Mouse (Mus musculus) liver, embryonic 11.5 days (tissue): ENCODE data around the gene Apbb2. TPM values are rescaled to one million over a fixed set of nuclear protein-coding genes. Genes with fewer than 3 reads are reported as not detected.

Experiments
- ATAC-seq: fragments of 200-750 bp; cut with Nextera tagmentation; replicated peaks from 2 replicates; pipeline ENCODE4 v1.8.0; 2017; ENCODE audit warnings: moderate number of reproducible peaks, mild to moderate bottlenecking, moderate TSS enrichment, moderate library complexity; ENCODE audit not compliant: low FRiP score
- DNase-seq: peaks from one replicate; pipeline ENCODE4 v3.0.0-alpha.2; 2017; ENCODE audit warnings: low spot score
- H3K27ac ChIP-seq: fragments of 300-500 bp; sonication (generic); 2 replicates; pipeline ENCODE4 v1.5.1; 2014; ENCODE audit warnings: mild to moderate bottlenecking, low read depth, low read length, control low read depth
- H3K27me3 ChIP-seq: fragments of 300-500 bp; sonication (generic); replicated peaks from 2 replicates; pipeline ENCODE4 v1.6.1; 2014; ENCODE audit warnings: low read length, mixed read lengths; ENCODE audit not compliant: control insufficient read depth, insufficient read depth
- H3K36me3 ChIP-seq: fragments of 300-500 bp; sonication (generic); 2 replicates; pipeline ENCODE4 v1.6.1; 2014; ENCODE audit warnings: mild to moderate bottlenecking, low read length, moderate library complexity, mixed read lengths; ENCODE audit not compliant: control insufficient read depth, insufficient read depth
- H3K4me1 ChIP-seq: fragments of 300-500 bp; sonication (generic); replicated peaks from 2 replicates; pipeline ENCODE4 v1.6.1; 2014; ENCODE audit warnings: low read length, mixed read lengths; ENCODE audit not compliant: control insufficient read depth, insufficient read depth
- H3K4me2 ChIP-seq: fragments of 300-500 bp; sonication (generic); 2 replicates; pipeline ENCODE4 v1.6.1; 2014; ENCODE audit warnings: mild to moderate bottlenecking, control low read depth, moderate library complexity
- H3K4me3 ChIP-seq: fragments of 300-500 bp; sonication (generic); 2 replicates; pipeline ENCODE4 v1.5.1; 2014; ENCODE audit warnings: low read depth, low read length, control low read depth
- H3K9ac ChIP-seq: fragments of 300-500 bp; sonication (generic); 2 replicates; pipeline ENCODE4 v1.6.1; 2014; ENCODE audit warnings: low read depth, low read length, control low read depth
- H3K9me3 ChIP-seq: fragments of 300-500 bp; sonication (generic); 2 replicates; pipeline ENCODE4 v1.6.1; 2016; ENCODE audit warnings: low read length, inconsistent platforms, mixed read lengths; ENCODE audit not compliant: control insufficient read depth
- WGBS: fragments of 180-500 bp; shearing (Covaris S2); extraction: QIAGEN DNeasy Blood & Tissue Kit; methylation state at CpG from one replicate; pipeline ENCODE4 v1.1.7; 2014; 5-methylcytosine and 5-hydroxymethylcytosine counted together
- polyA plus RNA-seq: library from polyadenylated mRNA; unstranded; fragments of >200 nt; fragmentation: Nextera tagmentation; extraction: Ambion mirVana; gene quantifications from 2 replicates; pipeline ENCODE4 v1.2.1, GENCODE M21; 2014

The Apbb2 gene
- polyA plus RNA-seq, 1 experiment from 2014 or later, result 14.2 TPM

DNA sequence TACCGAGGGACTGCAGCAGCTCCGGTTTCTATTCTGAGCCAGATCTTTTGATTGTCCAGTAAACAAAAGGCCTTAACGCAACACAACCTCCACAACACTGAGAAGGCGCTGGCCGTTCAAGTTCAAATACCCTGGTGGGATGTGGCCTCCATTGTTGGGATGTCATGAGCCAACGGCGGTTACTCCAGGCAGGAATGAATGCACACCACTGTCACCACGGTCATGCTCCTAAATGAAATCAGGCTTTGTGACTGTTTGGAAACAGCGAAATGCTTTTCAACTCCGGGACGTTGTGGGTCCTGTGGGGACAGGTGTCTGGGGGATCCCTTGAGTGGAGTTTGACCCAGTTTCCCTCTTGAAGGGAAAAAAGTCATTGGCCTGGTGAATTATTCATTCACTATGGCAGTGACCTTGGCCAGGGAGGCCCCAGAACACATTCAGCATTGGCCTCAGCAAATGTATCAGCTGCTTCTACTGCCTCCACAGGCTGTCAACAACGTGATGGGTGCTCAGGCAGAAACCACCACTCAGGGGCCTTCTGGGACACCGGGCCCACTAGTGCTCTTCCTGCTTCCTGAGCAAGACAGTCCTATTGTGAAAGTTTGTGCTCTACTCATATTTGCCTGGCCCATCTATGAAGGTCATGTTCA, 244.9 kb downstream of the Apbb2 start:
- Histone ChIP-seq H3K36me3 (no peaks in the 10 kb centered on the region), H3K4me3 (no peak overlapping the region), H3K9me3 (no peaks in the 10 kb centered on the region), H3K4me1 (no peaks in the 10 kb centered on the region), H3K4me2 (no peak overlapping the region), H3K27ac (no peak overlapping the region), H3K27me3 (no peaks in the 10 kb centered on the region), H3K9ac (no peak overlapping the region)
- DNase-seq (no peak), ATAC-seq (no peak)
- 84% methylated on average over 13 of the region's 13 CpGs for WGBS

DNA sequence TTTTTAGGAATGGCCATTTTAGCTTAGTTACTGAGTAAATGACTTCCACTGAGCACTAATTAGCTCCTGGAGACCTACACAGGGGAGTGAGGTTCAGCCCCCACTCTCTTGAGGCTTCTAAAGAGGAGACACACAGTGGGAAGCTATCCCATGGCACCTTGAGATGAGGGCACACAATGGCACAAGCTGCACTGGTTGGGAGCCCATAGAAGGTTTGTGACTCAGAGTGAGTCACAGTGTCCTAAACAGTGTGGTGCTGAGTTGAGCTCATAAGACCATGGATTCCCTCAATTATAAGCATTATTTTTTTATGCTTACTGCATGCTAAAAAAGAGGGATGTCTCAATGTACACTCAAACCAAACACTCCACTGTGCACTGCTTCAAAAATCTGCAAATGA, 247.5 kb downstream of the Apbb2 start:
- Histone ChIP-seq H3K36me3 (no peaks in the 10 kb centered on the region), H3K9ac (no peak overlapping the region), H3K27me3 (no peaks in the 10 kb centered on the region), H3K9me3 (no peaks in the 10 kb centered on the region), H3K4me1 (no peaks in the 10 kb centered on the region), H3K4me3 (no peak overlapping the region), H3K27ac (no peak overlapping the region), H3K4me2 (no peak overlapping the region)
- DNase-seq (no peak), ATAC-seq (no peak)

GRCm38 (mm10) chr5:66368966-66369365, 249.6 kb downstream of the Apbb2 start:
- no peaks in the 10 kb centered on the region for H3K9me3 ChIP-seq
- H3K27me3 ChIP-seq, result no peaks in the 10 kb centered on the region
- no peaks in the 10 kb centered on the region for H3K36me3 ChIP-seq
- 39% methylated on average over 7 of the region's 7 CpGs for WGBS
- no peak overlapping the region for H3K4me3 ChIP-seq
- no peak overlapping the region for H3K9ac ChIP-seq
- no peaks in the 10 kb centered on the region; the same call in 1 of the 2 replicates for H3K4me1 ChIP-seq
- DNase-seq (no peak), ATAC-seq (no peak)
- no peak overlapping the region for H3K4me2 ChIP-seq
- no peak overlapping the region for H3K27ac ChIP-seq

- ATAC-seq (no peak), DNase-seq (no peak)
- Histone ChIP-seq H3K27ac (no peak overlapping the region), H3K4me2 (no peak overlapping the region), H3K36me3 (no peaks in the 10 kb centered on the region), H3K27me3 (no peaks in the 10 kb centered on the region), H3K4me3 (no peak overlapping the region), H3K9me3 (no peaks in the 10 kb centered on the region), H3K9ac (no peak overlapping the region), H3K4me1 (no peaks in the 10 kb centered on the region; the same call in 1 of the 2 replicates)
- WGBS, result 87% methylated on average over 11 of the region's 11 CpGs
These were observed 250.9 kb downstream of the Apbb2 start for GRCm38 (mm10) chr5:66367641-66368040.

DNA sequence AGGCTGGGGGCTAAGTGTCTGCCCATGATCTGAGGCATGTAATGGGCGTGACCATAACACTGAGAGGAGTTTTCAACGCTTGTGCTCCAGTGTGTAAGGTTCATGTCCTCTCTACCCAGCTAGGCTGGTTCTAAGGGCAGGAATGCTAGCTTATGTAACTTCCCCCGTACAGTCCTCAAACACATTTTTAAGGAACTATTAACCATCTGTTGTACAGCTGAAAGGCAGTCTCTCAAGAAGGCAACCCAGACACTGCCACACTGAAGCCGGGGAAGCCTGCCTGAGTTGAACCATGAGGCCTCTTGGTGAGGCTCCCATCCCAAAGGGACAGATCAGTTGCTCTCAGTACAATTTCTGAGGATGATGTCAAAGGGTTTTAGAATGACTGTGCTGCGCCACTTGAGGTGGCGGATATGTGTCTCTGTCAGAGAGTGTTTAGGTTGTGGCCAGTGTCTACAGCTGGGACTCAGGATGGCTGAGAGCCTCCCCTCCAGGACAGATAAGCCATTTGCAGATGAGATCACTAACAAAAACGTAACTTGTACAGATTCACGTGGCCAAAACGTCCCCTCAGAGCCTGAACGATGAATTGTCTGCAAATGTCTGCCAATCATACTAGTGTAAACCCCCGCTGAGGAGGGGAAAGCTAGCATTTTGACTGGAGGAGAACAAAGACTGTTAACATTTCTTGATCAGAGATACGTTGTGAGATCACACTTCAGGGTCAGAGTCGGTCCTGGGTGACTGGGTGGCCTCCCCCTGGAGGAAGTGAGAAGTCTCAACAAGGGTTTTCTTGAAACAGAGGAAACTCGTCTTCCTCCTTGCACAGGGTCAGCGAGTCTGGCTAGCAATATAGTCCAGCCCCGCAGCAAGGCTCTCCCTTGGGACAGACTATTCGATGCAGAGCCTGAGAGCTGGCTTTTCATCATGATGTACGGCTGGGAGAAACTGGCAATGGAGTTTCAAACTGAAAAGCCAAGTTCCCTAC, 255.0 kb downstream of the Apbb2 start:
- no peak for DNase-seq
- Histone ChIP-seq H3K36me3 (no peaks in the 10 kb centered on the region), H3K27ac (no peak overlapping the region), H3K4me1 (no peaks in the 10 kb centered on the region; the same call in 1 of the 2 replicates), H3K9ac (no peak overlapping the region), H3K4me3 (no peak overlapping the region), H3K9me3 (no peaks in the 10 kb centered on the region), H3K4me2 (no peak overlapping the region), H3K27me3 (no peaks in the 10 kb centered on the region)
- ATAC-seq, result no peak
- WGBS, result 65% methylated on average over 18 of the region's 18 CpGs

- Histone ChIP-seq H3K4me1 (no peaks in the 10 kb centered on the region; the same call in 1 of the 2 replicates), H3K4me2 (no peak overlapping the region), H3K27me3 (no peaks in the 10 kb centered on the region), H3K9ac (no peak overlapping the region), H3K27ac (no peak overlapping the region), H3K9me3 (no peaks in the 10 kb centered on the region), H3K4me3 (no peak overlapping the region), H3K36me3 (no peaks in the 10 kb centered on the region)
- WGBS, result 90% methylated on average over 9 of the region's 9 CpGs
- DNase-seq (no peak), ATAC-seq (no peak)
These were observed 257.8 kb downstream of the Apbb2 start for GRCm38 (mm10) chr5:66360739-66361138.

DNA sequence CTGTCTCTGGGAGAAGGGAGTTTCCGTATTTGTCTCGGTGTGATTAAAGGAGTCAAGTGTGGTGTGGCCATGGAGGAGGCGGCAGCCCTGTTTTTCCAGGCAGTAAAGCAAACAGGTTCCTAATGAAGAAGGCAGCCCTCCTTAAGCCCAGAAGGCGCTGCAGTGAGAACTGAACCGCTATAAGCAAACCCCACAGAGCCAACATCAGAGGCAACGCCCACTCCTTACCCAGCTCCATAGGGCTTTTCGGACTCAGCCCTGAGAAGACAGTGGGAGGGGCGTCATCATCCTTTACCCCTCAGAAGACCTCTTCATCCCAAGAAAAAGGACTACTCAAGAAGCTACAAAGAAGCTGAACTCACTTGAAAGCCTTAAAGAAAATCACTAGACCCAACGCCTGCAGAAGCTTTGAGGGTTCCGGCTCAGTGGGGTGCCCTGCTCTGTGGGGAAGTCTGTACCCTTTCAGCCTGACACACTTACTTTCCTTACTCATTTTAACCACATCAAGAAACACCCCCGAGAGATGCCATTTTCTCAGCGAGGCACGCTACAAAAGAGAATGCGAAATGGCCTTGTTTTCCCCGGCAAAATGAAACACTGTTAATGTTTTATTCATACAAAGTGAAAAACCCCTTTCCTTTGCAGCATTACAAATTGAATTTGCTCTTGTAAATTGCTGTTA, 258.7 kb downstream of the Apbb2 start:
- ATAC-seq, result no peak
- Histone ChIP-seq H3K4me3 (no peak overlapping the region), H3K27ac (no peak overlapping the region), H3K4me1 (no peaks in the 10 kb centered on the region; the same call in 1 of the 2 replicates), H3K36me3 (no peaks in the 10 kb centered on the region), H3K9me3 (no peaks in the 10 kb centered on the region), H3K4me2 (no peak overlapping the region), H3K27me3 (no peaks in the 10 kb centered on the region), H3K9ac (no peak overlapping the region)
- no peak for DNase-seq
- WGBS, result 83% methylated on average over 15 of the region's 15 CpGs

- Histone ChIP-seq H3K27me3 (no peaks in the 10 kb centered on the region), H3K4me2 (no peak overlapping the region), H3K27ac (no peak overlapping the region), H3K9me3 (no peaks in the 10 kb centered on the region), H3K4me1 (no peaks in the 10 kb centered on the region), H3K9ac (no peak overlapping the region), H3K4me3 (no peak overlapping the region), H3K36me3 (no peaks in the 10 kb centered on the region)
- WGBS, result 81% methylated on average over 3 of the region's 3 CpGs
- DNase-seq, result no peak
- no peak for ATAC-seq
These were observed 263.4 kb downstream of the Apbb2 start for GRCm38 (mm10) chr5:66355147-66355546.
